Mouse (Mus musculus) neural tube, embryonic 10.5 days (tissue): ENCODE results near the gene Ifit3b.
"Not testable (repeated sequence)": the region's sequence is repeated elsewhere in the genome, so short reads cannot be mapped to it uniquely, and the experiment has no call there.

Experiments used
- DNase-seq: peaks from one replicate; pipeline ENCODE4 v3.0.0-alpha.2; 2017; ENCODE audit warnings: low spot score; ENCODE audit errors: extremely low spot score

Gene Ifit3b

DNA sequence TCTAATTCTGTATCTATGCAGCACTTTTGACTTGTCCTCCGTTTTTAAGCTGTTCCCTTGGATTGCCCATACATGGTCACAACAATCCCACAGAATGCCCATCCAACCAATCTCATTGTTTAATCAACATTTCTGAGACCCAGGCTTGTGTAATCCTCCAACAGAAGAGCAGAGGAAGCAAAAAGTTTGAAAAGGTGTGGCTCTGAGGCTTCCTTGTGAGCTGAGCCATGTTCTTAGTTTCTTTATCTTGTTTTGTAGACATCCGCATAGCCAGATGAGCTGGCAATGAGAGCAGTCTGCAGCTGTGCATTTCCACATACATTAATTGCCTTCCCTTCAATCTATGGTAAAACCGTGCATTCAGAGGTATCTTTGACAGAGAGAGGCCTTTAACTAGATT lies 2.3 kb upstream of the Ifit3b start:
- no peak for DNase-seq

DNA sequence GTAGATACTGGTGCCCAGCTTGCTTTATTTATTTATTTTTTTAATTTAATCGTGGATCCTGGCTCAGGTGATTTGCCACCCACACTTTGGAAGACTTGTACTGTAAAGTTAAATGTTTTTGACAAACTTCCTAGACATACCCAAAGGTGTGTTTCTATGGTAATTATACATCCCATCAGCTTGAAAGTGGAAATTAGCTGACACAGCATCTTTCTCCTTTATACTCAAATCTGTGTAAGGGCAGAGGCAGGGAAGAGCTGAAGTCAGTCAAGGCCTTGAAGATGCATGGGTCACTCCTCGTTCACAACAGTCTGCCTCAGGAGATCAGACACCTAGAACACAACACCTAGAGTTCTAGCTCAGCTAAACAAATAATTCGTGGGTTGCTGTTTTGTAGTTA lies 2.3 kb downstream of the Ifit3b start:
- not testable (repeated sequence) for DNase-seq

GRCm38 (mm10) chr19:34612243-34613001 lies 4.7 kb downstream of the Ifit3b start:
- not testable (repeated sequence) for DNase-seq

GRCm38 (mm10) chr19:34620871-34621270 lies 13.1 kb downstream of the Ifit3b start:
- no peak for DNase-seq

DNA sequence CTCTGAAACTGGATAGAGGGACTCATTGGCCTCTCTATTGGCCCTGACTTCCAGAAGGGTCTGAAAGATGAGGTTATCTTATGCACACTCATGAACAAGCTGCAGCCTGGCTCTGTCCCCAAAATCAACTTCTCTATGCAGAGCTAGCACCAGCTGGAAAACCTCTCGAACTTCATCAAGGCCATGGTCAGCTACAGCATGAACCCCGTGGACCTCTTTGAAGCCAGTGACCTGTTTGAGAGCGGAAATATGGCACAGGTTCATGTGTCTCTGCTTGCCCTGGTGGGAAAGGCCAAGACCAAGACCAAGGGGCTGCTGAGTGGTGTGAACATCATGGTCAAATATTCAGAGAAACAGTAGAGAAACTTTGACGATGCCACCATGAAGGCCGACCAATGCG lies 16.0 kb downstream of the Ifit3b start:
- no peak for DNase-seq

DNA sequence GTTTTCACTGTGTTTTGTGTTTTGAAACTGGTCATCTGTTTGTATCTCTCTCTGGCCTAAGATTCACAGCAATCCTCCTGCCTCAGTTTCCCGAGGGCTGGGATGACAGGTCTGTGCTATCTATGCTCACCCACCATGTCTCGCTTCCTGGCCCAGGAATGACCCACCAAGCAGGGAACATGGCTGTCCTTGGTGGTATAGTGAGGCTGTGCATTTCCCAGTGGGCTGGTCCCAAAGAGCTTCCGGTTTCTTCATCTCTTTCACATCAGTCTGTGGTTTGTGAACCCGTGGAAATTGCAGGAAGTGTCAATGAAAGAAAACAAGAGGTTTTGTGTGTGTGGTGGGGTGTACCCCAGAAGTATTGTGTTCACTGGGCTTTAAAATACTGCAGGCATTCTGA lies 16.9 kb downstream of the Ifit3b start:
- no peak for DNase-seq

- DNase-seq, result no peak
Measured at GRCm38 (mm10) chr19:34627496-34627895, 19.7 kb downstream of the Ifit3b start.

- no peak for DNase-seq
Measured at GRCm38 (mm10) chr19:34631487-34631886, 23.7 kb downstream of the Ifit3b start.

- DNase-seq, result no peak
Measured at GRCm38 (mm10) chr19:34633484-34633883, 25.7 kb downstream of the Ifit3b start.

DNA sequence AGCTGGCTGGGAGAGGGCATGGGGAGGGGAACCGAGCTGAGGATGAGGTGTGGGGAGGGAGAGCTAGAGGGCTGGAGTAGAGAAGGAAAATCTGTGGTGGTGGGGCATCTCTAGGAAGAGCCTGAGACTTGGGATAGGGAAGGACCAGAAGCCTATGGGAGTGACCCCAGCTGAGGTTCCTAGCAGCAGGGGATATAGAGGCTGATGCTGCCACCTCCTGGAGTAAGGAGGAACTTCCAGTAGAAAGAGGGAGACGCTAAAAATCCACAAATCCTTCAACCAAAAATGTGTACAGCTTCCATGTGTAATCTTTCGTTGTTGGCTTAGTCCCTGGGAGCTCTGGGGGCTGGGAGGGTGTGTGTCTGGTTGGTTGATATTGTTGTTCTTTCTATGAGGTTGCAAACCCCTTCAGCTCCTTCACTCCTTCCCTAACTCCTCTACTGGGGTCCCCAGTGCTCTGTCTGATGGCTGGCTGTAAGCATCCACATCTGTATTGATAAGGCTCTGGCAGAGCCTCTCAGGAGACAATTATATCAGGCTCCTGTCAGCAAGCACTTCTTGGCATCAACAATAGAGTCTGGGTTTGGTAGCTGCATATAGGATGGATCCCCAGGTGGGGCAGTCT lies 29.3 kb downstream of the Ifit3b start:
- DNase-seq, result peak; percentile 40

GRCm38 (mm10) chr19:34640623-34641022 lies 32.9 kb downstream of the Ifit3b start, which contains the start of the genes Ifit1bl2 and Ifit1:
Gene Ifit1bl2 (minus strand): TSS chr19:34640743.
Gene Ifit1 (plus strand): TSS chr19:34640871.
- DNase-seq, result no peak

GRCm38 (mm10) chr19:34642616-34643015 lies 34.8 kb downstream of the Ifit3b start:
- no peak for DNase-seq

GRCm38 (mm10) chr19:34647630-34648029 lies 39.9 kb downstream of the Ifit3b start:
- not testable (repeated sequence) for DNase-seq

DNA sequence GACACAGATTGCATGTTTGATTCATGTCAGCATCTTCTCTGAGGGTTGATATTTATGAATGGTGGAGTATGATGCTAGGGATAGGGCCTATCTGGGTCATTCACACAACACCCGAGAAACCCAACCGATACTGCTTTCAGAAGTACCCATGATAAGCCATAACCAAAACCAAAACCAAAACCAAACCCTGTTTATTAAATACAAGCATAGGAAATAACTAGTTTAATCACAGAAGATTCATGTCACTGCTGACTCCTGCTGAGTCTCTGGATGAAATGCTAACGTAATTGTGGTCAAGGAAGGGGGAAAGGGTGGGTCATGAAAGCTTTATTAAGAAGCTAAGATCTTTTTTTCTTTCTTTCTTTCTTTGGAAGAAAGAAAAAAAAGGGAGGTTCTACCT lies 42.5 kb downstream of the Ifit3b start:
- DNase-seq, result no peak

DNA sequence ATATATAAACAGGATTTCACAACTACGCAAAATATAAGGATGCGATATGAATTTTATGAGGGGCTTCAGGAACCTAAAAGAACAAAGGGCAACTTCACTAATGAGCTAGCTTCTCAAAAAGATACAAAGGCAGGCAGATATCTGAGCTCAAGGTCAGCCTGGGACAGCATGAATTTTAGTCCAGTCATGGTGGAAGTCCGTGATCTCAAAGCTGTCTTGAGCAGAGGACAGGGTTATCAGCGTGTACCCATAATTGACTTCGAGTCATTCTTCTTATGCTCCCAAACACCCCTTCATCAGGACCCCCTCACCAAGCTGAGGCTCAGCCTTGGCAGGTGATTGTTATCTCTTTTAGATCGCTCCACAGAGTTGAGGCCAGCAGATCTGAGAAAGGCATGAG lies 43.2 kb downstream of the Ifit3b start:
- no peak for DNase-seq

DNA sequence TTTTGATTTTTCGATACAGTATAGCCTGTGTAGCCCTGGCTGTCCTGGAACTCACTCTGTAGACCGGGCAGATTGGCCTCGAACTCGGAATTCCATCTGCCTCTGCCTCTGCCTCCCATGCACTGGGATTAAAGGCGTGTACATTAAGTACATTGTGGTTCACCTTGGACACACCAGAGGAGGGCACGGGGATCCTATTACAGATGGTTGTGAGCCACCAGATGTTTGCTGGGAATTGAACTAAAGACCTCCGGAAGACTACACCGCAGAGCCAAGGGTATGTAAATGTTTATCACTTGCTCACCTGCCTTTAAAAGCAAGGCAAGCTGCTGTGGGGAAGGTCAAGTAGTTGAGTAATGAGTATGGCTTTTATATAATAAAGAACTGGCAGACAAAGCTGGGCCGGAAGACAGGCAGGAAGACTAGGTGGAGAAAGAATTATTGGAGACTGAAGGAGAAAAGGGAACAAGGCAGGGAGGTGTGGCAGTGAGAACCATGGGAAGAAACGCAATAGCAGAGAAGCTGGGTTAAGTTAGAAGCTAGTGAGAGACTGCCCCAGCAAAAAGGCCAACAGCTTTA lies 47.5 kb downstream of the Ifit3b start:
- no peak for DNase-seq

- no peak for DNase-seq
Measured at GRCm38 (mm10) chr19:34656511-34657298, 48.9 kb downstream of the Ifit3b start.

GRCm38 (mm10) chr19:34662067-34662507 lies 54.3 kb downstream of the Ifit3b start:
- peak; percentile 63 for DNase-seq

DNA sequence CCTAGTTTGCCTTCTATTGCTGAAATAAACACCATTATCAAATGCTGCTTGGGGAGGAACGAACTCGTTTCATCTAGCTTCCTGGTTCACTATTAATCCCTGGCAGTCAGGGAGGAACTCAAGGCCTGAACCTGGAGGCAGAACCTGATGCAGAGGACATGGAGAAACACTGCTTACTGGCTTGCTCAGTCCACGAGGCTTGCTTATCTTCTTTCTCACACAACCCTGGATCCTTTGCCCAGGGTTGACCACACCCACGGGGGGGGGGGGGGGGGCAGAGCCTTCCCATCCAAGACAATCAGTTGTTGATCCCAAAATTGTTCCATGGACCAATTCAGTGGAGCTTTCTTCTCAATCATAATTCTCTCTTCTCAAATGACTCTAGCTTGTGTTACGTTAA lies 55.0 kb downstream of the Ifit3b start:
- no peak for DNase-seq
